Mouse (Mus musculus) heart, embryonic 16.5 days (tissue): ENCODE data around the gene Pik3ip1. TPM values are rescaled to one million over a fixed set of nuclear protein-coding genes. Genes with fewer than 3 reads are reported as not detected.

ENCODE experiments used
- ATAC-seq: fragments of 200-750 bp; cut with Nextera tagmentation; replicated peaks from 2 replicates; pipeline ENCODE4 v1.8.0; 2017; ENCODE audit warnings: moderate number of reproducible peaks; ENCODE audit not compliant: insufficient read depth, low FRiP score; ENCODE audit errors: extremely low read depth
- H3K27ac ChIP-seq: fragments of 300-500 bp; sonication (generic); 2 replicates; pipeline ENCODE4 v1.5.1; 2014; ENCODE audit warnings: mild to moderate bottlenecking, low read length, control low read depth, moderate library complexity
- H3K27me3 ChIP-seq: fragments of 300-500 bp; sonication (generic); 2 replicates; pipeline ENCODE4 v1.6.1; 2014; ENCODE audit warnings: low read length, mixed read lengths; ENCODE audit not compliant: control insufficient read depth, insufficient read depth
- H3K36me3 ChIP-seq: fragments of 300-500 bp; sonication (generic); 2 replicates; pipeline ENCODE4 v1.6.1; 2014; ENCODE audit not compliant: control insufficient read depth, insufficient read depth
- H3K4me1 ChIP-seq: fragments of 300-500 bp; sonication (generic); 2 replicates; pipeline ENCODE4 v1.6.1; 2014; ENCODE audit warnings: low read length, mixed read lengths; ENCODE audit not compliant: control insufficient read depth, insufficient read depth
- H3K4me2 ChIP-seq: fragments of 300-500 bp; sonication (generic); 2 replicates; pipeline ENCODE4 v1.6.1; 2014; ENCODE audit warnings: low read depth, mild to moderate bottlenecking, control low read depth, low read length
- H3K4me3 ChIP-seq: fragments of 300-500 bp; sonication (generic); 2 replicates; pipeline ENCODE4 v1.5.1; 2014; ENCODE audit warnings: mild to moderate bottlenecking, control low read depth, low read length
- H3K9ac ChIP-seq: fragments of 300-500 bp; sonication (generic); 2 replicates; pipeline ENCODE4 v1.6.1; 2014; ENCODE audit warnings: low read length, control low read depth
- H3K9me3 ChIP-seq: fragments of 300-500 bp; sonication (generic); replicated peaks from 2 replicates; pipeline ENCODE4 v1.6.1; 2016; ENCODE audit warnings: low read length; ENCODE audit not compliant: control insufficient read depth
- WGBS: fragments of 180-500 bp; shearing (Covaris S2); extraction: QIAGEN DNeasy Blood & Tissue Kit; methylation state at CpG from one replicate; pipeline ENCODE4 v1.1.7; 2014; 5-methylcytosine and 5-hydroxymethylcytosine counted together
- polyA plus RNA-seq: library from polyadenylated mRNA; unstranded; fragments of >200 nt; fragmentation: Nextera tagmentation; extraction: Ambion mirVana; gene quantifications from 2 replicates; pipeline ENCODE4 v1.2.1, GENCODE M21; 2015

Gene Pik3ip1
- polyA plus RNA-seq, 1 experiment from 2014 or later = 40.9 TPM

DNA sequence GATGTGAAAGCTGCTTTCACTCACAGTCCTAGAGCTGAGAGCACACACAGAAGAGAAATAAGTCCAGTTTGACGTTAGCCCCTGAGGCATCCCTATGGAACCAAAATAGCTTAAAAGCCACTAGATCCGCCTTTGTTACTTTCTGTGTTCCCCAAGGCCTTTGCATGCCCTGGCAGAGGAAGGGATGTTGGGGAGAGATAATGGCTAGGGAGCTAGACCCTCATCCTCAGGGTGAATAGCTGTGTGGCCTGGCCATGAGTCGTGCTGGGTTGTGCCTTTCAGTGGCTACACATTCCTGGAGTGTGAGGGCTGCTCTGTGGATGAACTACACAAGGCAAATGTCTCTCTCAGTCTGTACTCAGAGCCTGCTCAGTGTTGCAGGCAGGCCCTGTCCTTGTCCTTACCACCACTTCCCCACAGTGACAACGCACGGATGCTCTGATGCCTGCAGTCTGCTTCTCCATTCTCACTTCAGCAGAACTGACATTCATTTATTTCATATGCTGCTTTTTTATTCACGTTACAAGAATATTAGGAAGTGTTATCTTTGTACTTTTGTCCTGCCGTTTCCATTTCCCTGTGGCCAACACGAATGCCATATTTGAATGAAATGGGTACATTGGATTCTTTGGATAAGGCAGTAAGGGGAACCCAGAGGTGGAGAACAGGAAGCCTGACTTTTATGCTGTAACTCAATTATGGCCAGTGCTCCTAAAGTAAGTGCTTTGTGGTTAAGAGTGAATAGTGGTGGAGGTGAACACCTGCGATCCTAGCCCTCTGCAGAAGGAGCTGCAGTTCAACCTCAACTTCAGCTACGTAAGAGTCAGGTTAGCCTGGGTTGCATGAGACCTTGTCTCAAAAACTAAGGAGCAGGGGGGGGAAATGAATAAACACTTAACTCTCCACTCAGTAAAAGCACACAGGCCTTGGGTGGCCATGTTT, 32.1 kb upstream of the Pik3ip1 start:
- Histone ChIP-seq H3K27ac (peak overlapping the region; percentile 28; the same call in 1 of the 2 replicates), H3K27me3 (no peaks in the 10 kb centered on the region), H3K9me3 (no peaks in the 10 kb centered on the region), H3K4me1 (peaks cover 35% of the 10 kb centered on the region), H3K4me2 (no peak overlapping the region), H3K36me3 (peaks cover 58% of the 10 kb centered on the region), H3K9ac (no peak overlapping the region), H3K4me3 (no peak overlapping the region)
- no peak for ATAC-seq
- WGBS = 70% methylated on average over 10 of the region's 10 CpGs

GRCm38 (mm10) chr11:3298813-3299185, 31.4 kb upstream of the Pik3ip1 start:
- WGBS = 83% methylated on average over 14 of the region's 14 CpGs
- Histone ChIP-seq H3K9ac (no peak overlapping the region), H3K4me3 (no peak overlapping the region), H3K27me3 (no peaks in the 10 kb centered on the region), H3K27ac (peak overlapping the region; percentile 28; the same call in 1 of the 2 replicates), H3K9me3 (no peaks in the 10 kb centered on the region), H3K4me1 (peaks cover 32% of the 10 kb centered on the region), H3K36me3 (peaks cover 55% of the 10 kb centered on the region), H3K4me2 (no peak overlapping the region)
- 0 out of 2 replicates have a peak, but pooled peaks have one; percentile 3 for ATAC-seq

- peaks cover 53% of the 10 kb centered on the region for H3K36me3 ChIP-seq
These were observed 29.1 kb upstream of the Pik3ip1 start for GRCm38 (mm10) chr11:3301075-3301474.

GRCm38 (mm10) chr11:3302385-3302784, 27.8 kb upstream of the Pik3ip1 start:
- no peaks in the 10 kb centered on the region for H3K27me3 ChIP-seq
- H3K9ac ChIP-seq = no peak overlapping the region
- H3K4me2 ChIP-seq = no peak overlapping the region
- ATAC-seq = 0 out of 2 replicates have a peak, but pooled peaks have one; percentile 6
- H3K27ac ChIP-seq = peak overlapping the region; percentile 56
- H3K36me3 ChIP-seq = peaks cover 53% of the 10 kb centered on the region
- H3K9me3 ChIP-seq = no peaks in the 10 kb centered on the region
- peaks cover 15% of the 10 kb centered on the region for H3K4me1 ChIP-seq
- 39% methylated on average over 4 of the region's 4 CpGs for WGBS
- no peak overlapping the region for H3K4me3 ChIP-seq

More at GRCm38 (mm10) chr11:3301075-3301474, 29.1 kb upstream of the Pik3ip1 start:
- no peaks in the 10 kb centered on the region for H3K27me3 ChIP-seq
- H3K4me3 ChIP-seq = no peak overlapping the region
- ATAC-seq = no peak
- no peak overlapping the region for H3K9ac ChIP-seq
- peaks cover 19% of the 10 kb centered on the region for H3K4me1 ChIP-seq
- H3K9me3 ChIP-seq = no peaks in the 10 kb centered on the region
- H3K4me2 ChIP-seq = no peak overlapping the region
- WGBS = 93% methylated on average over 5 of the region's 5 CpGs
- H3K27ac ChIP-seq = no peak overlapping the region

DNA sequence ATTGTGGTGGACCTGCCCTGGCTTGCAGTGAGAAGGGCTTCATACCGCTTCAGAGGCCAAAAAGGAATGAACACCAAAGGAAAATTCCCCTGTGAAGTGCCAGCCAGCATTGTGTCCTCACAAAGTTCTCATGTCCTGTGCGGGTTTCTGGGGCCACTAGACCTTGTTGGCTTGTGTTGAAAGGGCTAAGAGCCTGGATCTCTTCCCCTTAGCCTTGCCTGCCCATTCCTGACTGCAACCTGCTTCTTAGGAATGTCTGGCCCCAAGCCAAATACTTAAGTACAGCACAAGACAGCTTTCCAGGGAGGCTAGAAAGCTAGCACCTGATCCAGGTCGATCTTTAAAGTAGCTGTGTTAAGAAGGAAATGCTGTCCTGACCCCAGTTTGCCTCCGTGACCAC, 27.4 kb upstream of the Pik3ip1 start:
- H3K4me1 ChIP-seq = peaks cover 15% of the 10 kb centered on the region
- H3K36me3 ChIP-seq = peaks cover 53% of the 10 kb centered on the region
- H3K4me2 ChIP-seq = no peak overlapping the region
- H3K4me3 ChIP-seq = no peak overlapping the region
- 0 out of 2 replicates have a peak, but pooled peaks have one; percentile 9 for ATAC-seq
- WGBS = 42% methylated on average over 4 of the region's 4 CpGs
- H3K9me3 ChIP-seq = no peaks in the 10 kb centered on the region
- no peaks in the 10 kb centered on the region for H3K27me3 ChIP-seq
- peak overlapping the region; percentile 56 for H3K27ac ChIP-seq
- H3K9ac ChIP-seq = no peak overlapping the region

DNA sequence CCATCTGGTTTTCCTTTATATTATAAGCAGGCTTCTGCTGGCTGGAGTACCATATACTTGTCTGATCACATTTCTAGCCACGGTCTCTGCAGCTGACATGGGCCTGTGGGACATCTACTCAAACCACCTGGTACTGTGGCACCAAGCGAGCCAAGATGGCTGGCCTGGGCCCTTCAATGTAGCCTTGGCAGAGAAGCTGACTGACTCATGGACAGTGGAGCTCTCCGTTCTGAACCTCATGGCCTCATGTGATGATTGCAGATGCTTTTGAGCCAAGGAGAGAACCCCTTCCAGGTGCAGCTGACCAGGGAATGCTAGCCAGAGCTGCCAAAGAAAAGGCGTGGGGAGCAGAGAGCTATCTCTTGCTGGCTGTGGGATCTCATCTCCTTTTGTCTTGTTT, 24.4 kb upstream of the Pik3ip1 start:
- no peak overlapping the region for H3K4me3 ChIP-seq
- peaks cover 55% of the 10 kb centered on the region for H3K36me3 ChIP-seq
- H3K4me1 ChIP-seq = peaks cover 18% of the 10 kb centered on the region
- H3K27me3 ChIP-seq = no peaks in the 10 kb centered on the region
- WGBS = 87% methylated on average over 4 of the region's 4 CpGs
- H3K9ac ChIP-seq = no peak overlapping the region
- H3K27ac ChIP-seq = no peak overlapping the region
- ATAC-seq = no peak
- no peaks in the 10 kb centered on the region for H3K9me3 ChIP-seq
- no peak overlapping the region for H3K4me2 ChIP-seq

DNA sequence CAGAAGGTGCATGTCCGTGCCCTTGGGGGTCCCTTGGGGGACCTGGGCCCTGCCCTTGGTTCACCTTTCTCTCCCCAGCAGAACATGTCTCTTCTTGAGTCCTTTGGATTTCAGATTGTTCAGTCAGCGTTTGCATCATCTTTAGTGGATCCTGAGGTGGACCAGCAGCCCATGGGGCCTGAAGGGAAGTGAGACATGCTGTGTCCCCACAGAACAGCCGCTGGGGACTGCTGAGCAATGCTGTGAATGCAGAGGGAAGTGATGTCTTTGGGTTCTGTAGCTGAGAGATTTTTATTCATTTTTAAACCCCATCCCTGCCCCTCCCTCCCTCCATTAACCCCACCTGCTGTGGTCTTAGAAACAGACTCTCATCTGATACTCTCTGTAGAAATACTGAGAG, 22.3 kb upstream of the Pik3ip1 start:
- H3K4me3 ChIP-seq = no peak overlapping the region
- no peak overlapping the region for H3K27ac ChIP-seq
- peaks cover 48% of the 10 kb centered on the region for H3K36me3 ChIP-seq
- H3K4me1 ChIP-seq = peaks cover 9% of the 10 kb centered on the region
- H3K27me3 ChIP-seq = no peaks in the 10 kb centered on the region
- no peaks in the 10 kb centered on the region for H3K9me3 ChIP-seq
- H3K4me2 ChIP-seq = no peak overlapping the region
- ATAC-seq = no peak
- WGBS = 97% methylated on average over 3 of the region's 3 CpGs
- H3K9ac ChIP-seq = no peak overlapping the region

DNA sequence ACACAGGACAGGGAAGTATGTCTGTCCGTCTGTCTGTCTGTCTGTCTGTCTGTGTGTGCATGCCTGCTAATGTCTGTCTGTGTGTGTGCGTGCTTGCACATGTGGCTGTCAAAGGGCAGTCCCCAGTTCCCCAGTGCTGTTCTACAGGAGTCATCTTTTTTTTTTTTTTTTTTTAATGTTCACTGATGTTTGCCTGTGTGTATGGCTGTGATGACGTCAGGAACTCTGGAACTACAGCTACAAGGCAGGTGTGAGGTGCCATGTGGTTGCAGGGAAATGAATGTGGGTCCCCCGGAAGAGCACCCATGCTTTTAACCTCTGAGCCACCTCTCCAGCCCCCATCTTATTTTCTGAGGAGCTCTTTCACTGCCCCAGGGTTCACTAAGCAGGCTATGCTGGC, 20.3 kb upstream of the Pik3ip1 start:
- Histone ChIP-seq H3K27me3 (no peaks in the 10 kb centered on the region), H3K4me2 (no peak overlapping the region), H3K4me1 (peaks cover 3% of the 10 kb centered on the region), H3K27ac (0 out of 2 replicates have a peak overlapping the region, but pooled peaks have one; percentile 2), H3K4me3 (no peak overlapping the region), H3K9ac (no peak overlapping the region), H3K9me3 (no peaks in the 10 kb centered on the region), H3K36me3 (peaks cover 45% of the 10 kb centered on the region)
- 84% methylated on average over 4 of the region's 4 CpGs for WGBS
- ATAC-seq = no peak
